Mouse (Mus musculus) right cerebral cortex, postnatal 10 days (tissue): Measurements from ENCODE around the gene Stard3.

ENCODE experiments used
- DNase-seq, 2 experiments: peaks; one replicate each; pipeline ENCODE4 v3.0.0; 2021; ENCODE audit warnings: low spot score in 2 of 2

Gene Stard3

GRCm38 (mm10) chr11:98358161-98359083 is at the start of gene Stard3:
Gene Stard3 (plus strand): TSS chr11:98358368.
- DNase-seq = peak; percentile 92

GRCm38 (mm10) chr11:98313790-98314323 is 44.3 kb upstream of the Stard3 start:
- DNase-seq = peak; percentile 71 to 79

- DNase-seq = peak in 1 of 2 experiments; percentile 21
Observed at GRCm38 (mm10) chr11:98317479-98317878, 40.7 kb upstream of the Stard3 start.

GRCm38 (mm10) chr11:98318421-98319116 is 39.6 kb upstream of the Stard3 start:
- DNase-seq = peak; percentile 47 to 56

- peak; percentile 49 to 57 for DNase-seq
Observed at GRCm38 (mm10) chr11:98319120-98319519, 39.0 kb upstream of the Stard3 start.

- peak in 1 of 2 experiments; percentile 17 for DNase-seq
Observed at GRCm38 (mm10) chr11:98319544-98319943, 38.6 kb upstream of the Stard3 start.

- peak; percentile 19 to 37 for DNase-seq
Observed at GRCm38 (mm10) chr11:98319944-98320343, 38.2 kb upstream of the Stard3 start.

GRCm38 (mm10) chr11:98320381-98320780 is 37.8 kb upstream of the Stard3 start:
- DNase-seq = peak; percentile 59 to 63

- DNase-seq = peak; percentile 57 to 65
Observed at GRCm38 (mm10) chr11:98320806-98321676, 37.1 kb upstream of the Stard3 start.

- DNase-seq = peak in 1 of 2 experiments; percentile 22
Observed at GRCm38 (mm10) chr11:98321677-98322003, 36.5 kb upstream of the Stard3 start.

GRCm38 (mm10) chr11:98322159-98322558 is 36.0 kb upstream of the Stard3 start:
- no peak for DNase-seq

- DNase-seq = peak; percentile 27 to 33
Observed at GRCm38 (mm10) chr11:98323136-98323866, 34.9 kb upstream of the Stard3 start.

- peak; percentile 30 to 38 for DNase-seq
Observed at GRCm38 (mm10) chr11:98323933-98324332, 34.2 kb upstream of the Stard3 start.

GRCm38 (mm10) chr11:98325191-98325820 is 32.9 kb upstream of the Stard3 start:
- DNase-seq = peak; percentile 34 to 39

GRCm38 (mm10) chr11:98325821-98326218 is 32.3 kb upstream of the Stard3 start:
- DNase-seq = peak; percentile 30 to 42

GRCm38 (mm10) chr11:98326741-98327135 is 31.4 kb upstream of the Stard3 start:
- peak in 1 of 2 experiments; percentile 25 for DNase-seq

GRCm38 (mm10) chr11:98327136-98328030 is 30.8 kb upstream of the Stard3 start:
- peak; percentile 47 to 50 for DNase-seq

- DNase-seq = no peak
Observed at GRCm38 (mm10) chr11:98328031-98328370, 30.2 kb upstream of the Stard3 start.

GRCm38 (mm10) chr11:98328371-98329069 is 29.6 kb upstream of the Stard3 start:
- peak; percentile 52 to 53 for DNase-seq
